Mouse (Mus musculus) heart, embryonic 13.5 days (tissue): Measurements from ENCODE around the gene Rab26. TPM values are rescaled to one million over a fixed set of nuclear protein-coding genes. Genes with fewer than 3 reads are reported as not detected.
A peak's percentile ranks its signal among the peaks of the same experiment; 100 is the strongest.

Experiments
- ATAC-seq: fragments of 200-750 bp; cut with Nextera tagmentation; 2 replicates; pipeline ENCODE4 v1.8.0; 2017; ENCODE audit warnings: moderate TSS enrichment; ENCODE audit not compliant: insufficient number of reproducible peaks, low FRiP score, low TSS enrichment; ENCODE audit errors: extremely low read depth
- H3K27ac ChIP-seq: fragments of 300-500 bp; sonication (generic); replicated peaks from 2 replicates; pipeline ENCODE4 v1.5.1; 2015; ENCODE audit warnings: moderate library complexity, mild to moderate bottlenecking, inconsistent platforms
- H3K27me3 ChIP-seq: fragments of 300-500 bp; sonication (generic); replicated peaks from 2 replicates; pipeline ENCODE4 v1.6.1; 2015; ENCODE audit warnings: mild to moderate bottlenecking, inconsistent platforms
- H3K36me3 ChIP-seq: fragments of 300-500 bp; sonication (generic); 2 replicates; pipeline ENCODE4 v1.6.1; 2015; ENCODE audit warnings: mild to moderate bottlenecking, inconsistent platforms
- H3K4me1 ChIP-seq: fragments of 300-500 bp; sonication (generic); 2 replicates; pipeline ENCODE4 v1.6.1; 2015; ENCODE audit warnings: inconsistent platforms
- H3K4me2 ChIP-seq: fragments of 300-500 bp; sonication (generic); 2 replicates; pipeline ENCODE4 v1.6.1; 2015; ENCODE audit warnings: inconsistent platforms, mild to moderate bottlenecking, moderate library complexity
- H3K4me3 ChIP-seq: fragments of 300-500 bp; sonication (generic); 2 replicates; pipeline ENCODE4 v1.5.1; 2015; ENCODE audit warnings: moderate library complexity, mild to moderate bottlenecking, inconsistent platforms
- H3K9ac ChIP-seq: fragments of 300-500 bp; sonication (generic); 2 replicates; pipeline ENCODE4 v1.6.1; 2015; ENCODE audit warnings: inconsistent platforms, mild to moderate bottlenecking, moderate library complexity
- H3K9me3 ChIP-seq: fragments of 300-500 bp; sonication (generic); 2 replicates; pipeline ENCODE4 v1.6.1; 2016; ENCODE audit warnings: inconsistent platforms
- WGBS: fragments of 180-500 bp; shearing (Covaris S2); methylation state at CpG from one replicate; pipeline ENCODE4 v1.1.7; 2015; ENCODE audit warnings: mixed read lengths; 5-methylcytosine and 5-hydroxymethylcytosine counted together
- polyA plus RNA-seq: library from polyadenylated mRNA; unstranded; fragments of >200 nt; fragmentation: Nextera tagmentation; extraction: Ambion mirVana; gene quantifications from 2 replicates; pipeline ENCODE4 v1.2.1, GENCODE M21; 2015

Gene Rab26
- polyA plus RNA-seq, 1 experiment from 2014 or later: 1.0 TPM

DNA sequence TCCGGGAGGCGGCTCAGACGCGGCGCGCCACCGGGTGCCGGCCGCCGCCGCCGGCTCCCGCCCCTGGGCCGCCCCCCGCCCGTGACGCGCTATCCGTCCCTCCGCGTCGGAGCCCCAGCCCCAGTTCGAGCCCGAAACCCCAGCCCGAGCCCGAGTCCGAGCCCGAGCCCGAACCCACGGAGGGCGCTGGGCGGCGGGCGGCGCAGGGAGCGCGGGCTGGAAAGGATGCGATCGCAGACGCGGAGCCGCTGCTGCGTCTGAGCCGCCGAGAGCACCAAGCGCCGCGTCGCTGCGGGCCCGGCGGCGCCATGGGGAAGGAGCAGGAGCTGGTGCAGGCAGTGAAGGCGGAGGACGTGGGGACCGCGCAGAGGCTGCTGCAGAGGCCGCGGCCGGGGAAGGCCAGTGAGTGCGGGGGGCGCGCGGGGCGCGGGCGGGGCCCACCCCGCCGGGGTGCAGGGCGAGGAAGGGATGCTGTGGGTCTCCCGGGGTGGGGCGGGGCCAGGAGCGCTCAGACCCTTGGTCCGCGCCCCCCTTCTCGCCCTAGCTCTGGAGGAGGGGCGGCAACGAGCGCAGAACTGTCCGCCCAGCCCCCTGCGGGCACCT is 45.2 kb downstream of the Rab26 start:
- peak overlapping the region; percentile 99 for H3K4me2 ChIP-seq
- peak overlapping the region; percentile 75 for H3K4me3 ChIP-seq
- WGBS: under 1% methylated on average over 47 of the region's 81 CpGs
- H3K36me3 ChIP-seq: no peaks in the 10 kb centered on the region
- no peak for ATAC-seq
- H3K9ac ChIP-seq: peak overlapping the region; percentile 86
- H3K27me3 ChIP-seq: peaks cover 64% of the 10 kb centered on the region
- peaks cover 19% of the 10 kb centered on the region for H3K4me1 ChIP-seq
- no peaks in the 10 kb centered on the region for H3K9me3 ChIP-seq
- no peak overlapping the region for H3K27ac ChIP-seq

DNA sequence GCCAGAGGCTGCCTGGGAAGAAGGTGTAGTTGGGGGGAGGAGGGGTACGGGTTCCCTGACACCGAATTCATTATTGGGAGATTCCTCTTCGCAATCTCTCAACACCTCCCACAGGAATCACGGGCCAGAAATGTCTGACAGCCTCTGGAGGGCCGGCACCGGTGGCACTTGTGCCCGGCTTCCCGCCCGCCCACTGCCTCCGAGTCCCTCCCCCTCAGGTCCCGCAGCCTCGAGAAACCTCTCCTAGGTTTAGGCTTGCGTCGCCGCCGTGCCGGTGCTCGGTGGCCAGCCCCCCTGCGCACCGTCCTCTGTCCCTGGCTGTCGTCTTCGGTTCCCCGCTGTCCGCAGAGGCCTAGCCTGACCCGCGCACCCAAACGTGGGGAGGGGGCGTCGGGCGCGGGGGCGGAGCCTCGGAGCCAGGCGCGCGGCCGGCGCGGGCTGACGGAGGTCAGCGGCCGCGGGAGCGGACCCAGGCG is 45.8 kb downstream of the Rab26 start, which contains the start of gene Caskin1:
TSS of gene Caskin1 (plus strand) at position 416 of the 476 bp plus-strand sequence.
- H3K9me3 ChIP-seq: no peaks in the 10 kb centered on the region
- 1% methylated on average over 44 of the region's 45 CpGs for WGBS
- peak within 1 kb of the TSS; percentile 75 for H3K4me3 ChIP-seq
- H3K27me3 ChIP-seq: peaks cover 64% of the 10 kb centered on the region
- no peak for ATAC-seq
- H3K9ac ChIP-seq: peak within 1 kb of the TSS; percentile 86
- peaks cover 19% of the 10 kb centered on the region for H3K4me1 ChIP-seq
- peak within 1 kb of the TSS; percentile 99 for H3K4me2 ChIP-seq
- H3K27ac ChIP-seq: no peak within 1 kb of the TSS
- H3K36me3 ChIP-seq: no peaks in the 10 kb centered on the region

DNA sequence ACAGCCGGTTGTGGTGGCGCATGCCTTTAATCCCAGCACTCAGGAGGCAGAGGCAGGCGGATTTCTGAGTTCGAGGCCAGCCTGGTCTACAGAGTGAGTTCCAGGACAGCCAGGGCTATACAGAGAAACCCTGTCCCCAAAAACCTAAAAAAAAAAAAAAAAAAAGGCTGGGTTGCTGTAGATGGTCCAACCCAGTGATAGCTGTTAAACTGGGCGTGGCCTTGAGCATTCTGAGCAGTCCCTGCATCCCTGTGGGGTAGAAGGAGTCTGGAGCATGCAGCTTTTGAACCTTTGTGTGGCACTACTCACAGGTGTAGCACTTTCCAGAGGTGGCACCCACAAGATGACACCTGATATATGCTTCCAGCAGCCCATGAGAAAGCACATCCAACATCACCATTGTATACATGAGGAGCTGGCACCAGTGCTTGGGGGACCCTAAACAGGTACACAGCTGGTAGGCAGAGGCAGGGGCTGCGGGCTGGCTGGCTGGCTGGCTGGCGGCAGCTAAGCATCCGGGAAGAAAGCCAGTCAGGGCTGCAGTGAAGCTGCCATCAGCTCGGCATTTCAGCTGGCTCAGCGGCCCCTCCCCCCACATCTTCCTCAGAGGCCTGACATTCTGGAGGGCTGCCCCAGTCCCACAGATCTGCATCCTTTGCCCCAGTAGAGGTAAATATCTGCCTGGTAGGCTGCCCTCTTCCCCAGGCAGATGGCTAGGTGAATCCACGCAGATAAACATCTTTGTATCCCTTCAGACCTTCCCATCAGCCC is 48.7 kb downstream of the Rab26 start:
- no peak for ATAC-seq
- 41% methylated on average over 11 of the region's 11 CpGs for WGBS
- no peaks in the 10 kb centered on the region for H3K36me3 ChIP-seq
- no peak overlapping the region for H3K4me2 ChIP-seq
- H3K4me3 ChIP-seq: no peak overlapping the region
- H3K27me3 ChIP-seq: peaks cover 43% of the 10 kb centered on the region
- H3K9me3 ChIP-seq: no peaks in the 10 kb centered on the region
- H3K9ac ChIP-seq: peak overlapping the region; percentile 54
- no peak overlapping the region for H3K27ac ChIP-seq
- peaks cover 21% of the 10 kb centered on the region for H3K4me1 ChIP-seq

DNA sequence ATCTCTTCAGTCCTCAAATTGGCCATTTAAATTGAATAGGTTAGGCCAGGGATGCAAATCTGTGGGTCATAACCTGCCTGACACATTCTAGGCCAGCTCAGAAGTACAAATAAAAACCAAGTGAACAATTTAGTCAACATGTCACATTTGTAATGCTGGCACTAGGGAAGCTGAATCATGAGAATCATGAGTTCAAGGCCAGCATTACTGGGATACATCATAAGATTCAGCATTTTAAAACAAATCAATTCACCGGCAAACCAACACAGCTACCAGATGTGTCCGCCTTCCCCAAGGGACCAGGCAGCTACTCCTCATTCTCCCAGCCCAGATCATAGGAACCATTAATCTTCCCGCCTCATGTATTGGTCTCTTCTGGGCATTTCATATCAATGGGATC is 50.5 kb downstream of the Rab26 start:
- Histone ChIP-seq H3K9ac (no peak overlapping the region), H3K36me3 (no peaks in the 10 kb centered on the region), H3K27me3 (peaks cover 25% of the 10 kb centered on the region), H3K4me3 (no peak overlapping the region), H3K4me1 (peaks cover 19% of the 10 kb centered on the region), H3K27ac (no peak overlapping the region), H3K9me3 (no peaks in the 10 kb centered on the region), H3K4me2 (no peak overlapping the region)
- WGBS: 84% methylated on average over 3 of the region's 3 CpGs
- no peak for ATAC-seq

DNA sequence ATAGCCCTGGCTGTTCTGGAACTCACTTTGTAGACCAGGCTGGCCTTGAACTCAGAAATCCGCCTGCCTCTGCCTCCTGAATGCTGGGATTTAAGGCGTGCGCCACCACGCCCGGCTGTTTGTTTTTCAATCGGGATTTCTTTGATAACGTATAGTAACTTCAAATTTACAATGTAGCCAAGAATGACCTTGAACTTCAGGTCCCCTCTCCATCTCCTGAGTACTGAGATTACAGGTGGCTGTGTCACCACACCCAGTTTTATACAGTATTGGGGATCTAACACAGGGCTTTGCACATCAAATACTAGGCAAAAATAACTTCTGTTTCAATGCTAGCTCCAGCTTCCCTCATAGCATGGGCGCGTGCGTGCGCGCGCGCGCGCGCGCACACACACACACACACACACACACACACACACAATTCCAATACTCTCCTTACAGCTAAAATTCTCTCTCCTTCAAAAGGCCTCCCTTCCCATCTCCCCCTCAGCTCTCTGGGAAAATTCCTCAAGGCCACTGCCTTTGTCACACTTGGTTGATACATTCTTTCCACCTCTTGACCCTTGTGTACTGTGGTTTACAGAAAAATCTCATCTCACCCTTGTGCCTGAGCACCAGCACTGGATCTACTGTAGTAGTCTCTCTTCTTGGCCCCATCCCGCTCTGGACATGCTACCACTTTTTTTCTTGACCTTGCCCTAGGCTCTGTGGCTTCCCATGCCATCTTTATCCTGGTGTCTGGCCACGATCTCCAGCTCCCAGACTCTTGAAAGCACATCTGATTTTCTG is 52.8 kb downstream of the Rab26 start:
- Histone ChIP-seq H3K4me2 (no peak overlapping the region), H3K9me3 (no peaks in the 10 kb centered on the region), H3K9ac (no peak overlapping the region), H3K27ac (no peak overlapping the region), H3K4me1 (peaks cover 25% of the 10 kb centered on the region), H3K4me3 (no peak overlapping the region), H3K36me3 (peaks cover 13% of the 10 kb centered on the region), H3K27me3 (peaks cover 2% of the 10 kb centered on the region)
- ATAC-seq: no peak
- 91% methylated on average over 20 of the region's 20 CpGs for WGBS

DNA sequence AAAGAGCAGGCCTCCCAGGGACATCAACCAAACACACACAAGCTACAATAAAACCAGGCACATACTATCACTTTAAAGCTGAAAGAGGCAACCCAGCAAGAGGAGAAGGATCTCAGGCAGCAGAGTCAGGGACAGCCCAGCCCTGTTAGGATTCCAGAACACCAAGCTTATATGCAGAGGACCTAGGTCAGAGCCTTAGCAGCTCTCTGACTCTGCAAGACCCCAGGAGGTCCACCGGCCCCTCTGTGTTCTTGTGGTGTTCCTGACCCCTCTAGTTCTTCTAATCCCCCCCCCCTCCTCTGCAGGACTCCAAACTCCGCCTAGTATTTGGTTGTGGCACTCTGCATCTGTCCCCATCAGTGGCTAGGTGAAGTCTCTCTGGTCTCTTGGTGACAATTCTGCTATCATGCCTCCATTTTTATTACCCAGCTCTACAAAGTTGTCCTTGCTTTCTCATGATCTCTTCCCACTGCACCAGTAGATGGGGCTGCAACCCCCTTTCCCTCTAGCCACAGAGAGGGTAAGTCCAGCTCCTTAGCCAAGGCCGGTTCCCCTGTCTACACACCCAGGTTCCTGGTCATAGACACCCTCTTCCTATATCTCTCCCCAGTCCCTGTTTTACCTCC is 53.7 kb downstream of the Rab26 start:
- Histone ChIP-seq H3K9ac (no peak overlapping the region; the same call in 1 of the 2 replicates), H3K9me3 (no peaks in the 10 kb centered on the region), H3K4me2 (no peak overlapping the region), H3K36me3 (peaks cover 22% of the 10 kb centered on the region), H3K4me1 (peaks cover 20% of the 10 kb centered on the region), H3K27me3 (no peaks in the 10 kb centered on the region; the same call in 1 of the 2 replicates), H3K4me3 (no peak overlapping the region), H3K27ac (no peak overlapping the region)
- no peak for ATAC-seq
- 43% methylated on average over 3 of the region's 3 CpGs for WGBS

DNA sequence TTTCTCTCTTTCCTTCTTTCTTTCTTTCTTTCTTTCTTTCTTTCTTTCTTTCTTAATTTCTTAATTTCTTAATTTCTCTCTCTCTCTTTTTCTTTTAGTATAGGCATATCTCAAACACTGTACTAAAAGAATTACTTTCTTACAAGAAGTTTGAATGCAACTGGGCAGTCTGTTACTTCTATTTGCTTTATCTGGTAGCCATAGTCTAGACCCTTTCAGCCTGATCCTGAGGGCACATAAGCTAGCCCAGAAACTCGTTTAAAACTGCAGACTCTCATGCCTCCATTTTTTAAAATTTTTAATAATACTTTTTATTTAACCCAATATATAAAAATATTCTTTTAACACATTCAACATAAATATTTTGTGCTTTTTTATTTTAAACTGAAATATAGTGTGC is 54.6 kb downstream of the Rab26 start:
- ATAC-seq: no peak
- Histone ChIP-seq H3K9me3 (no peaks in the 10 kb centered on the region), H3K27me3 (no peaks in the 10 kb centered on the region), H3K9ac (no peak overlapping the region), H3K4me3 (peak overlapping the region; percentile 77), H3K4me2 (peak overlapping the region; percentile 73), H3K4me1 (peaks cover 20% of the 10 kb centered on the region), H3K36me3 (peaks cover 30% of the 10 kb centered on the region), H3K27ac (no peak overlapping the region)
- WGBS: 26% methylated on average over 1 of the region's 1 CpGs

DNA sequence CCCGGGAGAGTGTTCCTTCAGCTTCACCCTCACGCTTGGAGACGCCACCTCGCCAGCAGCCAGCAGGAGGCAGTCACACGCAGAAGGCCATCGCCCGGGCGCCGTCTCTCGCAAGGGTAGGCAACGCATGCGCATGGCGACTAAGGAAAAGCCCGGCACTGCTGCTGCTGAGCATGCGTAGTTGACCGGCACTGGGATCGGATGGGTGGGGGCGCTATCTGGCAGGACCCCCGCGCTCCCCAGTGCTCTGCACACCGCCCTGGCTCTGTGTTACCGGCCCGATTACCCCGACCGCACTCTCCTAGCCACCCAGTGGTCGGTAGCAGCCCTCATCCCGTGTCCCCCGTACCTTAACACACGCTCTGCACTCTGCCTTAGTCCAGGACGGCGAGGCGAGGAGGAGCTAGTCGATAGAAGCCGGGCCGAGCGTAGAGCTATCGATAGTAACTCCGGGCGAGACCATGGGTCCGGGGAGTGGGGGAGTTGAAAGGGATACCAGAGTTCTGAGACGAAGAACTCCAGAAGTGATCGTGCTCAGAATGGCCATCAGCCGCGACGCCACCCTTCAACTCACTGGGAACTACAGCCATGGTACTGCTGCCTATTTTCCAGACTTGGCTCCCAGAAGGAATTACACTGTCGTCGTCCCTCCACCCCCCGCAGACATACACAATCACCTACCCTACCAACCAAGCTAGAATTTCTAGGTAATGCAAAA is 55.2 kb downstream of the Rab26 start, which contains the start of gene Mlst8:
TSS of gene Mlst8 (minus strand) at position 416 of the 718 bp plus-strand sequence.
- WGBS: under 1% methylated on average over 48 of the region's 48 CpGs
- Histone ChIP-seq H3K9ac (peak within 1 kb of the TSS; percentile 90), H3K9me3 (no peaks in the 10 kb centered on the region), H3K4me3 (peak within 1 kb of the TSS; percentile 77), H3K27me3 (no peaks in the 10 kb centered on the region), H3K4me2 (peak within 1 kb of the TSS; percentile 73), H3K4me1 (peaks cover 26% of the 10 kb centered on the region), H3K27ac (peak within 1 kb of the TSS; percentile 94), H3K36me3 (peaks cover 37% of the 10 kb centered on the region)
- peak; percentile 83 for ATAC-seq

DNA sequence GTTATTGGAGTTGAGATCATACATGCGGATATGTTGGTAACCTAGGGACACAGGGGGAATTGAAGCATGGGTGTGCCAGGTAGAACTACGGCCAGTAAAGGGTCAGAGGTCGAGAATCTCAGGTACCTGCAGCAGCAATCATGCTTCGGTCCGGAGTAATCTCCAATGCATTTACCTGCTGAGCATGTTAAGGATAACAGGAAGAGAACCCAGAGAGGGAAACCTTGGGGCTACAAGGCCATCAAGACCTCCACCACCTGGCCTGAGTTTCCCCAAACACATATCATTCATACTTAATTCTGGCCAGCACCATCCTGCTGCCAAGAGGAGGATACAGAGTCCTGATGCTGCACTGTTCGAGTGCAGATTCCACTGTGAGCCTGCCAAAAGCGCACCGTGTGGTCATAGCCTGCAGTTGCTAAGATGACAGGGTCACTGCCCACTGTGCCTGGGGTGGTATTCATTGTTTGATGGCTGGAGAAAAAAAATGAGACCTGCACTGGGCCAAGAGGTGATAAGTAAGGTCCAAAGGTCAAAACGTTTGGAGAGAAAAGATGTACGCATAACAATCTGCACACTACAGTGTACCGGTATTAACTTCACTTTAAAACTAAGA is 55.9 kb downstream of the Rab26 start:
- WGBS: 49% methylated on average over 11 of the region's 11 CpGs
- peak; percentile 1; the same call in 1 of the 2 replicates for ATAC-seq
- Histone ChIP-seq H3K9ac (peak overlapping the region; percentile 90), H3K36me3 (peaks cover 43% of the 10 kb centered on the region), H3K27me3 (no peaks in the 10 kb centered on the region), H3K4me1 (peaks cover 34% of the 10 kb centered on the region), H3K9me3 (no peaks in the 10 kb centered on the region), H3K27ac (peak overlapping the region; percentile 94; the same call in 1 of the 2 replicates), H3K4me2 (peak overlapping the region; percentile 73), H3K4me3 (peak overlapping the region; percentile 77)
